Mouse (Mus musculus): ENCODE measurements around the gene Btbd35f13. TPM values are rescaled to one million over a fixed set of nuclear protein-coding genes. Genes with fewer than 3 reads are reported as not detected.
"Not testable (repeated sequence)": the region's sequence is repeated elsewhere in the genome, so short reads cannot be mapped to it uniquely, and the experiment has no call there.

The Btbd35f13 gene
- polyA plus RNA-seq (2012; rRNA removed): not detected in 2 replicates

- not testable (repeated sequence) for DNase-seq; H3K4me1 ChIP-seq (ENCODE audit: control insufficient read depth, insufficient read depth, low read length); H3K4me3 ChIP-seq (replicated peaks; ENCODE audit: extremely low read depth, low read depth, low read length)
- 44% methylated on average over 3 of the region's 3 CpGs for WGBS
Observed at GRCm38 (mm10) chrX:33656872-33657271, at the start of gene Btbd35f13. Gene Btbd35f13 (plus strand): TSS chrX:33657172.

- WGBS: no CpG with 5 or more reads among the region's 3 CpGs
- not testable (repeated sequence) for DNase-seq; H3K4me3 ChIP-seq (replicated peaks; ENCODE audit: extremely low read depth, low read depth, low read length); H3K4me1 ChIP-seq (ENCODE audit: control insufficient read depth, insufficient read depth, low read length)
Observed at GRCm38 (mm10) chrX:33702249-33702648, 45.3 kb downstream of the Btbd35f13 start, which contains the start of gene Btbd35f14. Gene Btbd35f14 (minus strand): TSS chrX:33702349.

Other genes with a start within 250 kb of the Btbd35f13 start
- gene Btbd35f15, start 79.9 kb upstream of the Btbd35f13 start, polyA plus RNA-seq (2012; rRNA removed): not detected in 2 replicates
- not detected in 2 replicates for gene Btbd35f14, start 45.2 kb downstream of the Btbd35f13 start, polyA plus RNA-seq (2012; rRNA removed)

Data from lung, adult 2 months (tissue).